In the genomic region with DNA sequence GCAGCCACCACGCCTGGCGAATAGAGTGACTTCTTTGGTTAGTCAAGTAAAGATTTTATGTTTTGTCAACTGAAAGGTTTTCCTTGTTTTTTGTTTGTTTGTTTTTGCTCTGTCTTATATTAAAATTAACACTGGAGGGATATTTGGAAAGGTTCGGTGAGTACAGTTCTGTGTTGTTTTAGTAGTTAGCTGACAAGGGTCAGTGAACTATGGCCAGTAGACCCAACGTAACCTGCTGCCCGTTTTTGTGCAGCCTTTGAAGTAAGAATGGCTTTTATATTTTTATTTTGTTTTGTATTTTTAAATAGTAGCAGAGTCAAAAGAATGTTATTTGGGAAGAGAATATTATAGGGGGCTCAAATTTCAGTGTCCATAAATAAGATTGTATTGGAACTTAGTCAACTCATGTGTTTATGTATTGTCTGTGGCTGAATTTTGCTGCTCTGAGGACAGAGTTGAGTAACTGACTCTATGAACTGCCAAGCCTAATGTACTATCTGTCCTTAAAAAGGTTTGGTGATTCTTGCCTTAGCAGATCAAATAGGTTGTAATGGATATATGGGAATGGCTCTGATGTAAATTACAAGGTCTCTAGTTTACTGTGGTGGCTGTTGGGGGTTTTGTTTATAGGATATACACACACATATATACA, we compare ENCODE assay signal across 21 mouse cellular contexts. TPM values are rescaled to one million over a fixed set of nuclear protein-coding genes. Genes with fewer than 3 reads are reported as not detected.
DNase-seq lines count a peak whose midpoint lies in the region; ATAC-seq and TF ChIP-seq lines count a peak whose summit lies in the region.
"Had no signal": no experiment of that assay in that cellular context is flagged by ENCODE, and none has a peak within 500 bp of the region (broad histone marks: within the 10 kb centered on the region; RNA-seq: fewer than 3 reads in every experiment).

No protein-coding gene starts in this region.

- peak; percentile 24 for DNase-seq in kidney, adult 2 months
- no peak for DNase-seq in kidney, adult 11 months
- peak; percentile 83 for DNase-seq in liver, adult 2 months (ENCODE audit: extremely low read depth, low read depth, low spot score)
- DNase-seq in liver, postnatal 0 days = no peak
- DNase-seq in liver = no peak
- DNase-seq: adrenal gland, adult 2 months; adrenal gland, adult 8-10 months; adrenal gland, postnatal 10 days; adrenal gland, postnatal 14 days; adrenal gland, postnatal 25 days; adrenal gland, postnatal 36 days; B cell, adult 2 months; cerebellum, adult 11 months; cerebellum, adult 11-12 months; cerebellum, adult 18-20 months had no signal

- H3K27me3 ChIP-seq in kidney, adult 2 months (replicated peaks; ENCODE audit: control insufficient read depth, insufficient read depth, low read length) = no peaks in the 10 kb centered on the region
- no peaks in the 10 kb centered on the region for H3K27me3 ChIP-seq in liver, adult 2 months (ENCODE audit: control insufficient read depth, insufficient read depth, low read length)
- H3K27me3 ChIP-seq in liver, embryonic 12.5 days (replicated peaks) = no peaks in the 10 kb centered on the region
- no peaks in the 10 kb centered on the region for H3K27me3 ChIP-seq in liver, postnatal 0 days (ENCODE audit: insufficient read depth, low read length)
- H3K27me3 ChIP-seq: CH12.LX, Patski had no signal

- H3K4me1 ChIP-seq in kidney, adult 2 months (ENCODE audit: control insufficient read depth, insufficient read depth, low read length) = peaks cover 3% of the 10 kb centered on the region; the same call in 1 of the 2 replicates
- peaks cover 5% of the 10 kb centered on the region; the same call in 1 of the 2 replicates for H3K4me1 ChIP-seq in liver, adult 2 months (ENCODE audit: control insufficient read depth, insufficient read depth, low read length)
- peaks cover 15% of the 10 kb centered on the region for H3K4me1 ChIP-seq in liver, embryonic 12.5 days
- H3K4me1 ChIP-seq in liver, postnatal 0 days (ENCODE audit: insufficient read depth) = peaks cover 12% of the 10 kb centered on the region; the same call in 1 of the 2 replicates

- no peaks in the 10 kb centered on the region for H3K36me3 ChIP-seq in kidney, adult 2 months (ENCODE audit: control insufficient read depth, insufficient read depth, low read length)
- peaks cover 2% of the 10 kb centered on the region; the same call in 1 of the 2 replicates for H3K36me3 ChIP-seq in liver, adult 2 months (ENCODE audit: control insufficient read depth, insufficient read depth, low read length)
- peaks cover 14% of the 10 kb centered on the region; the same call in 1 of the 2 replicates for H3K36me3 ChIP-seq in liver, embryonic 12.5 days
- peaks cover 5% of the 10 kb centered on the region; the same call in 1 of the 2 replicates for H3K36me3 ChIP-seq in liver, postnatal 0 days (replicated peaks; ENCODE audit: insufficient read depth, low read length)

- no peak for TF ChIP-seq EP300 in liver, postnatal 0 days (IDR thresholded peaks at IDR 0.05; ENCODE audit: low read depth)

- H3K27ac ChIP-seq in kidney, adult 2 months (ENCODE audit: insufficient read depth, low read depth, low read length) = no peak overlapping the region
- peak overlapping the region; percentile 61 for H3K27ac ChIP-seq in liver, adult 2 months (replicated peaks; ENCODE audit: insufficient read depth, low read depth, low read length)
- no peak overlapping the region for H3K27ac ChIP-seq in liver, embryonic 12.5 days
- H3K27ac ChIP-seq in liver, postnatal 0 days (ENCODE audit: low read depth) = peak overlapping the region; percentile 44; the same call in 1 of the 2 replicates

- no peak overlapping the region for H3K4me2 ChIP-seq in liver, embryonic 12.5 days
- H3K4me2 ChIP-seq in liver, postnatal 0 days (ENCODE audit: low read depth, low read length) = no peak overlapping the region

- no peak overlapping the region for H3K4me3 ChIP-seq in kidney, adult 2 months (ENCODE audit: insufficient read depth, low read depth, low read length)
- H3K4me3 ChIP-seq in liver, adult 2 months (ENCODE audit: insufficient read depth, low read depth, low read length) = no peak overlapping the region
- no peak overlapping the region for H3K4me3 ChIP-seq in liver, embryonic 12.5 days
- no peak overlapping the region for H3K4me3 ChIP-seq in liver, postnatal 0 days (ENCODE audit: low read depth, low read length)

- no peak for TF ChIP-seq CTCF in kidney, adult 2 months (conservative IDR thresholded peaks at IDR 0.05; ENCODE audit: insufficient read depth, insufficient read length, low read depth, low read length)
- TF ChIP-seq CTCF in liver, adult 2 months (IDR thresholded peaks at IDR 0.05; ENCODE audit: low read depth, low read length) = no peak
- no peak for TF ChIP-seq CTCF in liver, postnatal 0 days (IDR thresholded peaks at IDR 0.05; ENCODE audit: low read depth)

- ATAC-seq in liver, embryonic 12.5 days = no peak
- ATAC-seq in liver, postnatal 0 days = peak; percentile 65
- ATAC-seq: activated CD4-positive, CD25-positive, alpha-beta regulatory T cell, adult 4 months; CD4-positive, CD25-positive, alpha-beta regulatory T cell, adult 4 months; Patski had no signal

- WGBS in kidney, adult 2 months = 45% methylated on average over 5 of the region's 5 CpGs
- WGBS in liver, adult 2 months = 20% methylated on average over 5 of the region's 5 CpGs
- WGBS in liver, embryonic 12.5 days (ENCODE audit: insufficient replicate concordance) = 84% methylated on average over 5 of the region's 5 CpGs
- 75% methylated on average over 5 of the region's 5 CpGs for WGBS in liver, postnatal 0 days (ENCODE audit: insufficient replicate concordance)

- TF ChIP-seq POLR2A in kidney, adult 2 months (IDR thresholded peaks at IDR 0.05; ENCODE audit: low read depth, low read length) = no peak
- no peak for TF ChIP-seq POLR2A in liver, adult 2 months (IDR thresholded peaks at IDR 0.05; ENCODE audit: extremely low read depth, insufficient read depth, low read length)

- H3K9me3 ChIP-seq in liver, embryonic 12.5 days (replicated peaks) = no peaks in the 10 kb centered on the region
- H3K9me3 ChIP-seq in liver, postnatal 0 days (ENCODE audit: low read length) = no peaks in the 10 kb centered on the region
- H3K9me3 ChIP-seq: G1E had no signal

- H3K9ac ChIP-seq in liver, adult 2 months (ENCODE audit: low read depth, low read length) = no peak overlapping the region
- no peak overlapping the region for H3K9ac ChIP-seq in liver, embryonic 12.5 days
- no peak overlapping the region for H3K9ac ChIP-seq in liver, postnatal 0 days (replicated peaks)

- peaks cover 11% of the 10 kb centered on the region; the same call in 1 of the 2 replicates for H3K79me2 ChIP-seq in liver, adult 2 months (ENCODE audit: control insufficient read depth, insufficient read depth, low read length)

RNA-seq across cellular contexts. Expression of a gene that starts 8.0 kb away (rescaled TPM):
- 18.0 and 18.7 TPM in 2 replicates for polyA plus RNA-seq in kidney, adult 2 months (2012; rRNA removed)
- 32.1 and 40.3 TPM in 2 replicates for total RNA-seq in liver, adult 2 months (2014; rRNA removed)
- polyA plus RNA-seq in liver, adult 2 months (2012; rRNA removed) = 7.3 and 8.1 TPM in 2 replicates
- polyA plus RNA-seq in liver, embryonic 12.5 days (2016; fragmentation: Nextera tagmentation; extraction: Ambion mirVana) = 18.8 and 19.8 TPM in 2 replicates
- polyA plus RNA-seq in liver, postnatal 0 days (2015; fragmentation: Nextera tagmentation; extraction: Ambion mirVana) = 9.1 and 12.4 TPM in 2 replicates

RNA-seq across cellular contexts. Expression of a gene that starts 34.2 kb away (rescaled TPM):
- polyA plus RNA-seq in kidney, adult 2 months (2012; rRNA removed) = 4.9 and 5.0 TPM in 2 replicates
- 0.37 and 0.74 TPM in 2 replicates for total RNA-seq in liver, adult 2 months (2014; rRNA removed)
- 1.8 and 2.5 TPM in 2 replicates for polyA plus RNA-seq in liver, adult 2 months (2012; rRNA removed)
- polyA plus RNA-seq in liver, embryonic 12.5 days (2016; fragmentation: Nextera tagmentation; extraction: Ambion mirVana) = 18.3 and 19.8 TPM in 2 replicates
- polyA plus RNA-seq in liver, postnatal 0 days (2015; fragmentation: Nextera tagmentation; extraction: Ambion mirVana) = 6.0 and 7.4 TPM in 2 replicates

RNA-seq across cellular contexts. Expression of a gene that starts 58.4 kb away (rescaled TPM):
- polyA plus RNA-seq in kidney, adult 2 months (2012; rRNA removed) = 21.1 and 24.8 TPM in 2 replicates
- 44.6 and 55.9 TPM in 2 replicates for total RNA-seq in liver, adult 2 months (2014; rRNA removed)
- polyA plus RNA-seq in liver, adult 2 months (2012; rRNA removed) = 16.6 and 17.9 TPM in 2 replicates
- 101 and 103 TPM in 2 replicates for polyA plus RNA-seq in liver, embryonic 12.5 days (2016; fragmentation: Nextera tagmentation; extraction: Ambion mirVana)
- polyA plus RNA-seq in liver, postnatal 0 days (2015; fragmentation: Nextera tagmentation; extraction: Ambion mirVana) = 37.4 and 41.4 TPM in 2 replicates

Comparison
In these comparisons a context has a peak if more than half of its experiments do, and no peak if none do; other contexts are left out.
1. DNase-seq: peak in kidney, adult 2 months (single experiment) and liver, adult 2 months (single experiment); none in kidney, adult 11 months (single experiment), liver, postnatal 0 days (single experiment) and liver (single experiment).
2. H3K27ac ChIP-seq: peak in liver, adult 2 months (single experiment) and liver, postnatal 0 days (single experiment); none in kidney, adult 2 months (single experiment) and liver, embryonic 12.5 days (single experiment).